Mouse (Mus musculus): ENCODE data around the gene Nos2.
"Not testable (repeated sequence)": the region's sequence is repeated elsewhere in the genome, so short reads cannot be mapped to it uniquely, and the experiment has no call there.

The Nos2 gene

DNA sequence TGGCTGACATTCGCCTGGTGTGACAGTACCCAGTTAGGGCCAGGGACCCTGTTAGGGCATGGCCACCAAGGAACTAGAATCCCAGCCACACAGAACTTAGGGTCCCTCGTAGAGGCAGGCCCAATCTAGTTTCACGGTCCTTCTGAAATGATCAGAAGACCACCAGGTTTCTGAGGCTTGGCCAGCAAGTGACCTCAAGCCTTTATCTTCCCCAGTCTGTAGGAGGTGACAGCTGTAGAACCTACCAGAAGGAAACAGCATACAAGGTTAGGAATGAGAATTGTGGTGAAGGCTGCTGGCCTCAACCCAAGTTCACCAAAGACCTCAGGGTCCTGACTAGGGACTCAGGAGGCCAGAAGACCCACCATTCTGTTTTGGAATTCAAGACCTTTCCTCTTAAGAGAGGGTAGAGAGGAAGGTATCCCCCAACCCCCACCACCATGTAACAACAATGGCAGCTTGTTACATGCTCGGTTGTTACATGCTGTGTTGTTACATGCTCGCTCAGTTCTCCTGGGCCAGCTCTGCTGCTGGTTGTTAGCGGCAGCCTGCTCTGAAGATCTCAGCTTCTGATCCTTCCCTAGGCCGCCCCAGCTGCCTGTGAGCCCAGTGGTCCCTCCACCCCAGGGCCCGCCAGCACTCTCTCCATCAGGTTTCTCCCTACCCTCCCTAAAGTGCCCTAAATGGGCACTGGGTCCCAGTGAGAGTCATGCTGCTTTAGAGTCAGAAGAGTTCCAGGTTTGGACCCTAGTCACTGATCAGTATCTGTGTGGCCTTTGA, 56.3 kb downstream of the Nos2 start:
- POLR2A ChIA-PET: interaction anchor here in 2 of 4 experiments (0.5 to 2.4 kb wide), 9 partner anchors 8 to 363 kb away, joined by 3 to 10 read pairs (median 5); partner anchors contain the start of gene Nf1 (in 1 of the 2)
- CTCF ChIA-PET: interaction anchor here (1.2 to 2.5 kb wide), 6 partner anchors 8 to 43 kb away, joined by 5 to 10 read pairs (median 5); no protein-coding TSS in a partner anchor

DNA sequence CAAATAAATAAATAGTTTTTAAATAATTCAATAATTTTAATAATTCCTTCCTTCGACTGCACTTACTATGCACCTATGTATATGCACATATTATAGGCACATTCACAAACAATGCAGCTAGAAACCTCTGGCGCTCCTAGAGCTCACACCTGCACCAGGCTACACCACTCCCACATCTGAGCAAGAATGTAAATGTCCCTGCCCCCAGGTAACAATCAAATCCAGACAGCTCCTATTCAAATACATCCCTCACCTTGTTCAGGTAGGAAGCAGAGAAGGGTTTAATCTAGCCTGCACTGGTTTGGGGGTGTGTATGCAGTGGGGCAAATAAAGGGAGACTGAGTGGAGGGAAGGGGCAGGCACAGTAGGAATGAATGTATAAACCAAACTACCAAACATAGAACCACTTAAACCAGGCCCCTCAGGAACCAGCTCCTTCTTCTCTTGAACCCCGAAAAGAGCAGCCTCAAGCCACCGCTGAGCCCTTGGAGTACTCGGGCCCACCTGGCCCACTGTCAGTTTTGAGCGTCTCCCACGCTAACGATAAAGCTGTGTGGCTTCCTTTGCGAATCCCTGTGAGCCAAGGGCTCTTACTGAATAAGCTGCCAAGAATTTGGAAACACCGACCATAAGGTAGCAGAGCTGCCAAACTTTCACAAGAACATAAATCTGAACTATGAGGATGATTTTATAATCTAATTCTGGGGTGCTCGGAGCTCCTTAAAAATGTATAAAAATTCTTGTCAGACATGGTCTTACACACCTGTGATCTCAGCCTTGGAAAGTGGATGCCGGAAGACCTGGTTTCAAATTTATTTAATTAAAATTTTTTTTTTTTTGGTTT, 57.8 kb downstream of the Nos2 start:
- POLR2A ChIA-PET: interaction anchor here (0.5 to 2.4 kb wide), 10 partner anchors 10 to 1291 kb away, joined by 3 to 10 read pairs (median 6); no protein-coding TSS in a partner anchor
- CTCF ChIA-PET: interaction anchor here (0.6 to 2.5 kb wide), 18 partner anchors 10 to 428 kb away, joined by 3 to 10 read pairs (median 4); no protein-coding TSS in a partner anchor

DNA sequence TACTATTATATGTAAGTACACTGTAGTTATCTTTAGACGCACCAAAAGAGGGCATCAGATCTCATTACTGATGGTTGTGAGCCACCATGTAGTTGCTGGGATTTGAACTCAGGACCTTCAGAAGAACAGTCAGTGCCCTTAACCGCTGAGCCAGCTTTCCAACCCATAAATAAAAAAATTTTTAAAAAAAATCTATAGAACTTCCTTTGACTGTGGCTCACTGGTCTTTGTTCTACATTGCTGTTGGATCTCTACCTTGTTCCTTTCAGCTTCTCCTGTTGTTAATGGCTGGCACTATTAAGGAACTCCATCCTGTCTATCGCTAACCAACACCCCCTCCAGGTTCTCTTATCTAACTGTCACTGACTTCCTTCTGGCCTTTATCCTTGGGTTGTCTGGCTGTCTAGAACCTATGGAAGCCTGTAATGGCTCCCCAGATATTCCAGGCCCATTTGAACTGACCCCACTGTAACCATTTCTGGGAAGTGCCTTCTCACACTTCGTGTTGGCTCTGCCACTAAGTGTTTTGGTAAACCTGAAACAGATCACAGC, 59.6 kb downstream of the Nos2 start:
- POLR2A ChIA-PET: interaction anchor here in 2 of 4 experiments (0.7 to 1.4 kb wide), 5 partner anchors 17 to 221 kb away, joined by 3 to 5 read pairs (median 3); no protein-coding TSS in a partner anchor
- CTCF ChIA-PET: no interaction called here

DNA sequence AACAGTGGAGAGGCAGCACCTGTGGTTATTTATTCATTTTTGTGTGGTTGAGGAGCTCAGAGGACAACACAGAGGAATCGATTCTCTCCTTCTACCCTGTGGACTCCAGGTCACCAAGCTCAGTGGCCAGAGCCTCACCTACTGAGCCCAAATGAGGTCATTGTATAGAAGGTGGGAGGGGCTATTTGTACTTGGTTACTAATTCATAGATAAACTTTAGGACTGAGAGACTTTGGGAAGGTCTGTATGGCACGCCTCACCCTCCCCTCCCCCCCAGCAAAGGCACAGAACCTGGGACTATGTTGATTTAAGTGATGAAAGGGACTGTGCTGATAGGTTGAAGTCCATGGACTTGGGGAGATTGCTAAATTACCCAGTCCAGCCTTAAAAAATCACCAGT, 61.5 kb downstream of the Nos2 start:
- ChIA-PET CTCF (interaction anchor here in 1 of 4 experiments (0.6 kb wide), 1 partner anchor 315 kb away, joined by 4 read pairs; no protein-coding TSS in a partner anchor), POLR2A (no interaction called here)

DNA sequence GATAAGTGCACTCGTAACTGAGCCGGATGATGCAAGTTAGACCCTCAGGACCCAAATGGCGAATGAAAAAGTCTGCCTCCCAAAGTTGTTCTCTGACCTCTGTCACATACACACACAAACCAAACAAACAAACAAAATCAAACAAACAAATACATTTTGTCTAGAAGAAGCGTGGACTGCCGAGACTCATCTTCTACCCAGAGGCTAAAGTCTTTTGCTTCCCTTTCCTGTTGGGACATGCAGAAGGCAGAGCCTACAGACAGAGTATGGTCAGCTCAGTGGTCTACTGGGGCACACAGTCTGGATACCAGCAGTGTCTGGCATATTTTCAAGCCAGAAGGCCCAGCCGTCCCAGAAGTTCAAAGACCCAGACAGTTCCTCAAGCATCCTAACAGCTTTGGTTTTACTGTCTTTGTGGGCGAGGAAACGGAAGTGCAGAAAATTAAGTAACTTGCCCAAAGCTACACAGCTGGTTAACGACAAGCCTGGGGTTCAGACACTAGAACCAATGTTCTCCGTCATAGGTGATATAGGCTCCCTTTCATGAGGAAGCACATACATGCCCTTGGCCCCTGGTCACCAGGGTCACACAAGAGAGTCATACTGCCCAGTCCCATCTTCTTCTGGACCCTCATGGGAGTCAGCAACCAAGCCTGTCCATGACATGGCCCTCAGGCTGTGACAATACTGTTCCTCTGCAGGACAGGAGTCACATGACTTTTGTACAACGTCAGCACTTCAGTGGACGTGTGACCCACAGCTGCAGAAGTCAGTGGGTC, 62.1 kb downstream of the Nos2 start:
- CTCF ChIA-PET: interaction anchor here in 3 of 4 experiments (0.5 to 1.0 kb wide), 3 partner anchors 14 to 331 kb away, joined by 3 to 5 read pairs (median 4); no protein-coding TSS in a partner anchor
- POLR2A ChIA-PET: interaction anchor here in 2 of 4 experiments (1.0 to 2.4 kb wide), 3 partner anchors 19 to 357 kb away, joined by 3 to 12 read pairs (median 4); partner anchors contain the start of gene Nf1 (in 1 of the 2)

DNA sequence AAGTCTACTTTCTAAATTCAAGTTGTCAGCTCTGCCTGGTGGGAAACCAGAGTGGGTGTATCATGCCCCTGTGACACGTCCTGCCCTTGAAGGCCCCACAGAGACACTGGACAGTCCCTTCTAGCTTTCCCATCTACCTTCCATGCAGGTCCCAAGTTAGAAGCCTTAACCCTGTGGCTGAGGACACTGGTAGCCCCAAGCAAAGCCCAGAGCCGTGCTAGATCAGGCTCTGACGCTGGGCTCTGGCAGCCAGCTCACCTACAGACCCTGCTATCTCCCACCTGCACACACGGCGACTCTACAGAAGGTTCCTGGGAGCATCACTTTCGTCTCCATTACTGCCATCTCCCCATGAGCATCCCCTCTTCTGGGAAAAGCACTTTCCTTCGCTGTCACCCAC, 63.0 kb downstream of the Nos2 start:
- ChIA-PET CTCF (interaction anchor here in 1 of 4 experiments (1.0 kb wide), 1 partner anchor 15 kb away, joined by 3 read pairs; no protein-coding TSS in a partner anchor), POLR2A (interaction anchor here in 2 of 4 experiments (1.0 to 2.4 kb wide), 3 partner anchors 18 to 356 kb away, joined by 3 to 12 read pairs (median 4); partner anchors contain the start of gene Nf1 (in 1 of the 2))

DNA sequence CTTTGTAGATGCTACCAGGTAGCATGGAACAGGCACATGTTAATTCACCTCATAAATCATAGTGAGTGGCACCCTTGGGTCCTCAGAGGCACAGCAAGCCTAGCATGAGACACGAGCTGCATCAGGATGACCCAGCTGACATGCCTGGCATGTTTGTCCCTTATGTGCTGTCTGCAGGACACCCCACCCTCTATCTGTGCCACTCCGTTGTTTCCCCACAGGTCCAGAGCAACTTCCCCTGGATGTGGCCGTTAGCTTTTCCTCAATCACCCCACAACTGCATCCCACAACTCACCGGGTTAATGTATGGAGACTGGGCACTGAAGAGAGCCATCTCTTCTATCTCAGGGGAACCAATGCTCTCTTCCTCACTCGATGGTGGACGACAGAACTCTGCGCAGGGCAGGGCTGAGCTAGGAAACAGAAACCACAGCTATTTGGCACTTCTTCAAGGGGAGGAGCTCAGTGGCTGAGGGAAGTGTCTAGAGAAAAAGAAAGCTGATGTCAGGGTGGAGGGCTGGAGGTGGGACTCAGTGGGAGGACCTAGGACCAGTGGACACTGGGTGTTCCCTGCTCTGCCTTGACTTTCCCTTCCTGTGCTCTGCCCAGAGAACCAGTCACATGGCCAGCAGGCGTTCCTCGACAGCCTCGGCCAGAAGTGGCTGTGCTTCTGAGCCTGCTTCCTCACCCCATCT, 64.0 kb downstream of the Nos2 start, which contains the start of gene Lgals9:
Lgals9 (minus strand) TSS at position 464 of the 695 bp plus-strand sequence.
- ChIA-PET CTCF (interaction anchor here in 3 of 4 experiments (0.5 to 1.2 kb wide), 5 partner anchors 17 to 655 kb away, joined by 3 to 6 read pairs (median 3); no protein-coding TSS in a partner anchor), POLR2A (interaction anchor here in 2 of 4 experiments (0.7 to 2.4 kb wide), 5 partner anchors 14 to 37 kb away, joined by 3 to 12 read pairs (median 3); no protein-coding TSS in a partner anchor)

DNA sequence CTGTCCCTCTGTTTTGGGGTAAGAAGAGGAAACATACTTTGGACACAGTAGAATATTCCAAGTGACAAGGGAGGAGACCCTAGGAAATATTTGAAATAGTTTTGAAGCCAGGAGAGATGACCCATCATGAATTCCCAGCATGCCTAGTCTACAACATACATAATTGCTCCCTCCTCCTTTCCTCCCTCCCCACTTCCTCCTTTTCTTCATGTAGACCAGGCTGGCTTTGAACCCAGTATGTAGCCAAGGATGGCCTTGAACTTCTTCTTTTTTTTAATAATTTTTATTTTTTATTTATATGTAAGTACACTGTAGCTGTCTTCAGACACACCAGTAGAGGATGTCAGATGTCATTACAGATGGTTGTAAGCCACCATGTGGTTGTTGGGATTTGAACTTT, 64.9 kb downstream of the Nos2 start:
- POLR2A ChIA-PET: interaction anchor here in 3 of 4 experiments (0.6 to 1.3 kb wide), 4 partner anchors 13 to 1223 kb away, joined by 3 to 4 read pairs (median 4); partner anchors contain the start of gene Rhot1 (in 1 of the 3)
- CTCF ChIA-PET: interaction anchor here in 3 of 4 experiments (1.0 to 1.2 kb wide), 4 partner anchors 17 to 129 kb away, joined by 3 to 6 read pairs (median 4); no protein-coding TSS in a partner anchor

DNA sequence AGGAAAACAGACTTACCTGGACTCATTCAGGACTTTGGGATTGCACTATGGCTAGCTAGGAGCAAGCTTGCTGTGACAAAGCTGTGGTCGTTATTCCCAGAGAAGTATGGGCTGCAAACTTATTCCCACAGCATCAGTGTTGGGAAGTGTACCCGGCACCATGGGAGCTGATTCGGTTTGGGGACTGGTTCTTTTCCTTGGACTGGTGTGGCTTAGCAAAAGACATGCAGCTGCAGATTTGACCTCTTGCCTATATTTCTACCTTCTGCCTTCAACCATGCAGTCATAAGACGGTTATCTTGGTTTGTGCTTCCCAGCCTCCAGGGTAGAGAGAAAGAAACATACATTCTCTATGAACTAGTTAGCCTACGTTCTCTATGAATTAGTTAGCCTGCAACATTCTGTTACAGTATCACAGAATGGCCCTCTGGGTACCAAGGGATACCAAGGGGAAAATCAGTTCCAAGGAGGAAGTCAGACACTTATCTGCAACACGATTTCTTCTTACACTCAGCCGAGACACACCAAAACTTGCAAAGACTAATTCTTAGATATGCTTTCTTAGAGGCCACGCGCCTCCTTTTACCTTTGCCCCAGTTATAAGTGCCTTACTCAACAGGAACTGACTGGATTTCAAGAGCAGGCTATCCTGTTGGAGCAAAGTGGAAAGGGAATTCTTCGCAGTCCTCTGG, 65.9 kb downstream of the Nos2 start:
- ChIA-PET POLR2A (interaction anchor here in 2 of 4 experiments (0.6 kb wide), 2 partner anchors 244 to 1222 kb away, joined by 3 to 4 read pairs; partner anchors contain the start of gene Rhot1 (in 1 of the 2)), CTCF (interaction anchor here in 2 of 4 experiments (0.8 to 1.2 kb wide), 3 partner anchors 16 to 310 kb away, joined by 3 to 4 read pairs (median 4); no protein-coding TSS in a partner anchor)

DNA sequence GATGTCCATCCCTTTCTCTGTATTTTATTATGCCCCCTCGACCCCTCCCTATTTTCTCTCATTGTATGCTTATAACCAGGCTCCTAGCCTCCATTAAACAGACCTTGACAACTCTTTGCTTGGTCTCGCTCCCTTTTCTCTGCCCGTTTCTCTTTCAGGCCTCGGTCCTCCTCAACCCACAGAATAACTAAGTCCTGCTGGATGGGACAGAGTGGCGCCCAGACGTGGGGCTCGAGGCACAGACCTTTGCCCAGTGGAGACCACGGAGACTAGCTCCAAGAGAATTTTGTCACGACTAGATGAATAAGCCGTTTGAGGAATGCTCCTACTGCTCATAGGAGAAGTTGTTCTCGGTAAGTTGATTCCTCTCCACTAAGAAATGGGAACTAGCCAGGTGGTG, 68.6 kb downstream of the Nos2 start:
- ChIA-PET CTCF (interaction anchor here in 1 of 4 experiments (0.8 kb wide), 1 partner anchor 30 kb away, joined by 3 read pairs; no protein-coding TSS in a partner anchor), POLR2A (interaction anchor here in 1 of 4 experiments (0.9 to 2.2 kb wide), 3 partner anchors 10 to 13 kb away, joined by 6 to 7 read pairs (median 6); no protein-coding TSS in a partner anchor)

DNA sequence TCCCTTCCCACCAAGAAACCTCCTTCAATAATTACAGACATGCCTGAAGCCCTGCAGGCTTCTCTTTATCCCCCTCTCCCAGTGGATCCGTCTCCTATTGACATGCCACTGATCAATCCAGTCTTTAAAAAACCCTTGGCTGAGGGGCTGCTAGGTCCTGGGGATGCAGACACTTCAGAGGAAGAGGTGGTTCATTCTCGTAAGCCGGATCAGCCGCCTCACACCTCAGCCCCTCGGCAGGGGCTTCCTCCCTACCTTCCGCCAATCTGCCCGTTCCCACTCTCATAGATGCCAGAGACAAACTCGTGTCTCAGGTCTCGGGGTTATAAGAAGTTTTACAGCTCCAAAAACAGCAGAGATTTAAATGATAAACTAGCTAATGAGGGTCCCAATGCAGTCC, 69.5 kb downstream of the Nos2 start:
- CTCF ChIA-PET: interaction anchor here in 1 of 4 experiments (0.7 kb wide), 1 partner anchor 820 kb away, joined by 4 read pairs; no protein-coding TSS in a partner anchor
- POLR2A ChIA-PET: interaction anchor here in 2 of 4 experiments (0.9 to 2.2 kb wide), 3 partner anchors 9 to 12 kb away, joined by 5 to 6 read pairs (median 6); no protein-coding TSS in a partner anchor

DNA sequence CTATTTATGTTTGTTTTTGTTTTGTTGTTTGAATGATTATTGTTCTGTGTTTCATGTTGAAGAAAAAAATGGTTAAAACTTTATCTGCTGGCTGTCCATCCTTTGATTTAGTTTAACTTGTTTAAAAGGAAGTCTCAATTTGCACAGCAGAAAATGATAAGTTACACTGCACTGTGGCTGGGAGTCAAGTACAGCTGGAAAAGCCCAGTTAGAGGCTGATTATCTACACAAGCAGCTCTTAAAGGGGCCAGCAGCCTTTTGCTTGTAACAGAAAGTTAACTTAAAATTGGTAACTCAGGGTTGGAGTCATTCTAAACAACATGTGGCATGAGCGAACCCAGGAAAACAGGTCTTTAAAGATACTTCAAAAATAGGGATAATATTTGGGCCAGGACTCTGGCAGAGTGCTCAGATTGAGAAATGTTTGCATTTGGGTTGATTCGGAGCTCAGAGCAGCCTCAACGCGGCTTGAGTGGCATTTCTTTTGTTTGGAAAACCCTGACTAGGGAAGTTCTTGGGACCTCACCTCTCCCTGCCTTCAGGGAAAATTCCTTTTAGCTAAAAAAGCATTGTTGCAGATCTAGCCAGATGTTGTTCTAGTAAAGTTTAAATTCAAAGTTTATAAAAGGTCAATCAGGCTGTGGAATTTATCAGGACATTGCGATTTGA, 70.4 kb downstream of the Nos2 start:
- CTCF ChIA-PET: not testable (repeated sequence)
- POLR2A ChIA-PET: interaction anchor here in 2 of 4 experiments (0.6 to 2.1 kb wide), 3 partner anchors 11 to 741 kb away, joined by 3 to 5 read pairs (median 3); no protein-coding TSS in a partner anchor

DNA sequence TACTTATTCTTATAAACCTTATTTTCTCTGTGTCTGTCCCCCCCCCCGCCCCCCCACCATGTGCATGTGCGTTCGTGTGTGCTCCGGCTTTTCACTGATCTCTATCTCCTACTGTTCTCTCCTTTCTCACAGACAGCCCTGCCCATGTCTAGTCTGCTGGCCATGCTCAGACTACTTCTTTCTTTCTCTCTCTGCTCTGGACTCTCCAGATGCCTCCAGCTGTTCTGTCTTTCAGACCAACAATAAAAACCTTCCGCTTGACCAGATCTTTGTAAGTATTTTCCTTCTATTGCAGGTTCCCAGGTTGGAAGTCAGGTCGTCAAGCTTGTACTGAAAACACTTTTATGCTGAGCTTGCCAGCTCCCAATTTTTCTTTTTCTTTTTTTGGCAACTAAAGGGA, 78.5 kb downstream of the Nos2 start:
- ChIA-PET POLR2A (interaction anchor here in 1 of 4 experiments (0.6 to 11.4 kb wide), 5 partner anchors 9 to 1082 kb away, joined by 3 to 110 read pairs (median 4); partner anchors contain the start of genes Crlf3 and Lgals9), CTCF (interaction anchor here in 3 of 4 experiments (0.6 to 1.2 kb wide), 4 partner anchors 20 to 221 kb away, joined by 3 to 5 read pairs (median 4); no protein-coding TSS in a partner anchor)

DNA sequence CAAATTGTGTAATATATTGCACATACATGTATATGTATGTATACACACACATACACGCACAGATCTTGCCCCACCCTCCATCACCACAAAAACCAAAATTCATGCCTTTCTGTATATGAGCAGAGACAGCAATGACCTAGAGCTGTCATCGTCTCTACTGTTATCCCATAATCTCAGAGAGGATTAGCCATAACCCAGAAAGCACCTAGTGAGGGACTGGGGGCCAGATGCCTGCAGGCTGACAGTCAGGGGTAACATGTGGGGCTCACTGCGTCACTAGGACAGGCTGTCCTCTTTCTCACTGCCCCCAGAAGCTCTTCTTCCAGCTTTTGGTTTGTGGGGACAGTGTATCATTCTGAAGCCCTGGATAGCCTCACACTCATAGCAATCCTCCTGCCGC, 81.3 kb downstream of the Nos2 start:
- ChIA-PET CTCF (interaction anchor here in 3 of 4 experiments (0.6 to 4.4 kb wide), 13 partner anchors 13 to 616 kb away, joined by 3 to 27 read pairs (median 5); no protein-coding TSS in a partner anchor), POLR2A (interaction anchor here (0.5 to 11.4 kb wide), 32 partner anchors 9 to 1316 kb away, joined by 3 to 110 read pairs (median 5); partner anchors contain the start of genes Lgals9 (in 1 of the 4), Nufip2 (in 1 of the 4), Poldip2 (in 1 of the 4) and Tmem199 (in 1 of the 4))
